Mouse (Mus musculus) megakaryocyte, embryonic 14.5 days (primary cell): Measurements from ENCODE around the gene Slc6a6.

Source experiments
- FLI1 ChIP-seq: IDR thresholded peaks from 2 replicates; pipeline ENCODE4 v1.6.1; 2012; ENCODE audit warnings: low read length, inconsistent platforms, mixed read lengths
- GATA1 ChIP-seq: IDR thresholded peaks from 3 replicates; pipeline ENCODE4 v1.6.1; 2012; ENCODE audit warnings: mixed read lengths, low read length, inconsistent platforms, borderline replicate concordance

GRCm38 (mm10) chr6:91684831-91685532 is 1.1 kb downstream of the Slc6a6 start:
- TF ChIP-seq GATA1 (no peak), FLI1 (no peak)
